Mouse (Mus musculus) cortical plate, adult 2 months (tissue): ENCODE results near the gene Gpr37l1. TPM values are rescaled to one million over a fixed set of nuclear protein-coding genes. Genes with fewer than 3 reads are reported as not detected.

Source experiments
- H3K27ac ChIP-seq: fragments of 200-500 bp; 2 replicates; pipeline ENCODE4 v1.5.1; 2012; ENCODE audit warnings: low read length, control low read depth, inconsistent platforms; ENCODE audit not compliant: insufficient read depth
- H3K4me1 ChIP-seq: fragments of 200-500 bp; 2 replicates; pipeline ENCODE4 v1.6.1; 2011; ENCODE audit warnings: low read length; ENCODE audit not compliant: control insufficient read depth, insufficient read depth
- H3K4me3 ChIP-seq: fragments of 200-500 bp; 2 replicates; pipeline ENCODE4 v1.5.1; 2011; ENCODE audit warnings: mild to moderate bottlenecking, low read length, control low read depth; ENCODE audit not compliant: insufficient read depth
- CTCF ChIP-seq: fragments of 200-500 bp; IDR thresholded peaks from 2 replicates; pipeline ENCODE4 v1.5.1; 2011; ENCODE audit warnings: mild to moderate bottlenecking, control low read depth, low read length; ENCODE audit not compliant: insufficient read depth; ENCODE audit errors: extremely low read depth
- POLR2A ChIP-seq: fragments of 200-500 bp; IDR thresholded peaks from 2 replicates; pipeline ENCODE4 v1.6.1; 2011; ENCODE audit warnings: mild to moderate bottlenecking, low read length, control low read depth; ENCODE audit not compliant: insufficient read depth; ENCODE audit errors: extremely low read depth
- polyA plus RNA-seq: library from polyadenylated mRNA; depleted of rRNA; stranded (reverse); fragments of >200 nt; gene quantifications from 2 replicates; pipeline ENCODE4 v1.2.3, GENCODE M21; 2012

Gene Gpr37l1
- polyA plus RNA-seq, 1 experiment = 331 TPM

GRCm38 (mm10) chr1:135169556-135170224 lies 2.2 kb upstream of the Gpr37l1 start:
- Histone ChIP-seq H3K27ac (no peak overlapping the region), H3K4me3 (no peak overlapping the region), H3K4me1 (no peaks in the 10 kb centered on the region; the same call in 1 of the 2 replicates)
- TF ChIP-seq POLR2A = no peak
- no peak for TF ChIP-seq CTCF

- no peak for TF ChIP-seq POLR2A
- TF ChIP-seq CTCF = no peak
- no peaks in the 10 kb centered on the region; the same call in 1 of the 2 replicates for H3K4me1 ChIP-seq
- H3K4me3 ChIP-seq = no peak overlapping the region
- H3K27ac ChIP-seq = no peak overlapping the region
Observed at GRCm38 (mm10) chr1:135168453-135169200, 1.1 kb upstream of the Gpr37l1 start.

GRCm38 (mm10) chr1:135162720-135163119 lies 4.8 kb downstream of the Gpr37l1 start:
- peak overlapping the region; percentile 15 for H3K4me3 ChIP-seq
- no peaks in the 10 kb centered on the region for H3K4me1 ChIP-seq
- TF ChIP-seq CTCF (no peak), POLR2A (peak; percentile 21; the same call in 1 of the 2 replicates)
- H3K27ac ChIP-seq = peak overlapping the region; percentile 63; the same call in 1 of the 2 replicates

GRCm38 (mm10) chr1:135160411-135161050 lies 7.0 kb downstream of the Gpr37l1 start:
- Histone ChIP-seq H3K27ac (peak overlapping the region; percentile 66), H3K4me3 (no peak overlapping the region), H3K4me1 (no peaks in the 10 kb centered on the region)
- TF ChIP-seq CTCF (no peak), POLR2A (no peak)

- Histone ChIP-seq H3K4me3 (no peak overlapping the region), H3K4me1 (no peaks in the 10 kb centered on the region), H3K27ac (no peak overlapping the region)
- TF ChIP-seq POLR2A = no peak
Observed at GRCm38 (mm10) chr1:135159556-135160123, 7.8 kb downstream of the Gpr37l1 start.

GRCm38 (mm10) chr1:135159074-135159473 lies 8.4 kb downstream of the Gpr37l1 start:
- no peak overlapping the region for H3K4me3 ChIP-seq
- no peaks in the 10 kb centered on the region for H3K4me1 ChIP-seq
- no peak for TF ChIP-seq POLR2A
- no peak overlapping the region for H3K27ac ChIP-seq

- Histone ChIP-seq H3K4me1 (no peaks in the 10 kb centered on the region), H3K27ac (0 out of 2 replicates have a peak overlapping the region, but pooled peaks have one; percentile 2), H3K4me3 (no peak overlapping the region)
- TF ChIP-seq CTCF (no peak), POLR2A (0 out of 2 replicates have a peak, but pooled peaks have one; percentile 11)
Observed at GRCm38 (mm10) chr1:135158633-135159032, 8.8 kb downstream of the Gpr37l1 start.

- H3K27ac ChIP-seq = no peak overlapping the region
- H3K4me1 ChIP-seq = peaks cover 1% of the 10 kb centered on the region; the same call in 1 of the 2 replicates
- no peak overlapping the region for H3K4me3 ChIP-seq
- TF ChIP-seq CTCF (no peak), POLR2A (no peak)
Observed at GRCm38 (mm10) chr1:135156300-135156699, 11.2 kb downstream of the Gpr37l1 start.

- TF ChIP-seq CTCF (peak; percentile 87), POLR2A (peak; percentile 50; the same call in 1 of the 2 replicates)
- Histone ChIP-seq H3K27ac (0 out of 2 replicates have a peak overlapping the region, but pooled peaks have one; percentile 2), H3K4me1 (peaks cover 2% of the 10 kb centered on the region; the same call in 1 of the 2 replicates), H3K4me3 (peak overlapping the region; percentile 16)
Observed at GRCm38 (mm10) chr1:135154411-135154959, 13.0 kb downstream of the Gpr37l1 start.
